Mouse (Mus musculus) liver, postnatal 0 days (tissue): ENCODE data around the gene Farsa. TPM values are rescaled to one million over a fixed set of nuclear protein-coding genes. Genes with fewer than 3 reads are reported as not detected.

Experiments
- ATAC-seq: fragments of 200-750 bp; cut with Nextera tagmentation; 2 replicates; pipeline ENCODE4 v1.8.0; 2017; ENCODE audit warnings: mild to moderate bottlenecking, moderate library complexity
- DNase-seq: peaks from one replicate; pipeline ENCODE4 v3.0.0-alpha.2; 2016
- H3K27ac ChIP-seq: fragments of 300-500 bp; sonication (generic); 2 replicates; pipeline ENCODE4 v1.5.1; 2014; ENCODE audit warnings: antibody characterized with exemption, moderate library complexity, mild to moderate bottlenecking, low read depth
- H3K27me3 ChIP-seq: fragments of 300-500 bp; sonication (generic); 2 replicates; pipeline ENCODE4 v1.6.1; 2014; ENCODE audit warnings: low read length, control low read depth, mixed read lengths; ENCODE audit not compliant: insufficient read depth
- H3K36me3 ChIP-seq: fragments of 300-500 bp; sonication (generic); replicated peaks from 2 replicates; pipeline ENCODE4 v1.6.1; 2014; ENCODE audit warnings: mild to moderate bottlenecking, control low read depth, low read length, moderate library complexity, mixed read lengths; ENCODE audit not compliant: insufficient read depth
- H3K4me1 ChIP-seq: fragments of 300-500 bp; sonication (generic); 2 replicates; pipeline ENCODE4 v1.6.1; 2014; ENCODE audit warnings: antibody characterized with exemption, mild to moderate bottlenecking, control low read depth; ENCODE audit not compliant: insufficient read depth
- H3K4me2 ChIP-seq: fragments of 300-500 bp; sonication (generic); 2 replicates; pipeline ENCODE4 v1.6.1; 2014; ENCODE audit warnings: low read depth, mild to moderate bottlenecking, low read length, moderate library complexity, mixed read lengths
- H3K4me3 ChIP-seq: fragments of 300-500 bp; sonication (generic); 2 replicates; pipeline ENCODE4 v1.5.1; 2014; ENCODE audit warnings: low read depth, low read length
- H3K9ac ChIP-seq: fragments of 300-500 bp; sonication (generic); replicated peaks from 2 replicates; pipeline ENCODE4 v1.6.1; 2014; ENCODE audit warnings: mild to moderate bottlenecking, moderate library complexity
- H3K9me3 ChIP-seq: fragments of 300-500 bp; sonication (generic); 2 replicates; pipeline ENCODE4 v1.6.1; 2016; ENCODE audit warnings: mild to moderate bottlenecking, control low read depth, low read length, mixed read lengths
- CTCF ChIP-seq: sonication (generic); IDR thresholded peaks from 2 replicates; pipeline ENCODE4 v1.5.1; 2016; ENCODE audit warnings: antibody characterized with exemption, low read depth
- EP300 ChIP-seq: IDR thresholded peaks from 2 replicates; pipeline ENCODE4 v1.6.1; 2016; ENCODE audit warnings: antibody characterized with exemption, low read depth, mild to moderate bottlenecking
- WGBS: fragments of 180-500 bp; shearing (Covaris S2); extraction: QIAGEN DNeasy Blood & Tissue Kit; methylation state at CpG from one replicate; pipeline ENCODE4 v1.1.7; 2014; ENCODE audit not compliant: insufficient replicate concordance; 5-methylcytosine and 5-hydroxymethylcytosine counted together
- polyA plus RNA-seq: library from polyadenylated mRNA; unstranded; fragments of >200 nt; fragmentation: Nextera tagmentation; extraction: Ambion mirVana; gene quantifications from 2 replicates; pipeline ENCODE4 v1.2.1, GENCODE M21; 2015

The Farsa gene
- polyA plus RNA-seq, 1 experiment from 2014 or later = 33.6 TPM

DNA sequence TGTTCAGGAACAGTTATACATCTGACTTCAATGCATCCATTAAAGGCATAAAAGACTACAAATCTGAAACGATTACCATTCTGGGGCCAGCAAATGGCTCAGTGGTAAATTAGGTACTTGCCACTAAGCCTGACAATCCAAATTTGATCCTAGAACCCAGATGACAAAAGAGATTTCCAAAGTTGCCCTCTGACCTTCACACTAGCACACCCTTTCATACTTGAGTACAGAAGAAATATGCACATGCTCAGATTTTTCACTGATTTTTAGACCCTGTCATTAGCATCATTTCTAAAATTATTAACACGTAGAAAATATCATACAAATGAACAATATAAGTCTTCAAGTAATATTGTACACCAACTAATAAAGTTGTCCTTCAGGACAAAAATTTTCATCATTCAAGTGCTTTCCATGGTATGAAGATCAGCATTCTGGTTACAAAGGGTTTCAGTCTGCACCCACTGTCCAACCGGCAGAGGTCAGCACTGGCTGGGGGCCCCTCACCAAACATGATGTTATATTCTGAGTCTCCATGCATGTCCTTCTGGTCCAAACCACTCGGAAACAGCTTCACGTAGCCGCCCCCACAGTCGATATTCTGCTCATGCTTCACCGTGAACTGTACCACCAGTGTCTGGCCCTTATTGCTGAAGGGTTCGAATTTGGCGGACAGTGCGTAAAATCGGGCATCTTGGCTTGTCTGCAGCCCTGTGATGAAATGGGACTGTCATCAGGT, 11.3 kb upstream of the Farsa start:
- H3K4me3 ChIP-seq = peak overlapping the region; percentile 71
- H3K4me1 ChIP-seq = peaks cover 32% of the 10 kb centered on the region
- peaks cover 43% of the 10 kb centered on the region for H3K36me3 ChIP-seq
- H3K9me3 ChIP-seq = no peaks in the 10 kb centered on the region
- DNase-seq = peak; percentile 63
- peak overlapping the region; percentile 85; the same call in 1 of the 2 replicates for H3K27ac ChIP-seq
- WGBS = 11% methylated on average over 12 of the region's 12 CpGs
- no peak for ATAC-seq
- TF ChIP-seq CTCF (peak; percentile 73), EP300 (no peak)
- H3K9ac ChIP-seq = peak overlapping the region; percentile 80
- H3K4me2 ChIP-seq = peak overlapping the region; percentile 88
- no peaks in the 10 kb centered on the region for H3K27me3 ChIP-seq

DNA sequence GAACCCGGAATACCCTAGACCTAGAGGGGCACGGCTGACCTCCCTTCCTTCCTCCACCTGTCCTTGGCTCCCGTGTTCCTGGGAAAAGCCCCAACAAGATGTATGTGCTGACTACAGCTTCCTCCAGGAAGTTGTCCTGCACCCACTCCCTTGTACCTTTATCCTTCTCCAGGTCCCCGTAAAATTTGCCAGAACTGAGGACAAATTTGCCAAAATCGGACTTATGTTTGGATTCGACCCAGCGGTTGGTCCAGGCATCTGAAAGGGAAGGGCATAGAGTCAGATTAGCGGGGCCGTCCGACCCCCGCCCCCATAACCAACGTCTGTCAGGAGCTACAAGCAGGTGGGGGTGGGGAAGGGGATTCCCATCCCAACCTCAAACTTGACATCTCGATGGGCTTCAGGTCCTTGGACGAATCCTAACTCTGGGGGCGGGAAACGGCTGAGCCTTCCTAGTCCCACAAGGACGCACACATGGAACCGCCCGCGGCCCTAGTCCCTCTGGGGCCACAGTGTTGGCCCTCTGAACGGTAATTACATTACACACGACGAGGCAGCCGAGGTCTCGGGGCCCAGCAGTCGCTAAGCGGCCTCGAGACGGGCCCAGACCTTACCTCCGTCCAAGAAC, 10.6 kb upstream of the Farsa start:
- Histone ChIP-seq H3K27ac (peak overlapping the region; percentile 85), H3K4me2 (peak overlapping the region; percentile 88), H3K27me3 (no peaks in the 10 kb centered on the region), H3K9ac (peak overlapping the region; percentile 80), H3K9me3 (no peaks in the 10 kb centered on the region), H3K36me3 (peaks cover 41% of the 10 kb centered on the region), H3K4me1 (peaks cover 31% of the 10 kb centered on the region), H3K4me3 (peak overlapping the region; percentile 71)
- ATAC-seq (peak; percentile 30), DNase-seq (no peak)
- TF ChIP-seq EP300 (no peak), CTCF (no peak)
- under 1% methylated on average over 30 of the region's 30 CpGs for whole genome bisulfite sequencing

DNA sequence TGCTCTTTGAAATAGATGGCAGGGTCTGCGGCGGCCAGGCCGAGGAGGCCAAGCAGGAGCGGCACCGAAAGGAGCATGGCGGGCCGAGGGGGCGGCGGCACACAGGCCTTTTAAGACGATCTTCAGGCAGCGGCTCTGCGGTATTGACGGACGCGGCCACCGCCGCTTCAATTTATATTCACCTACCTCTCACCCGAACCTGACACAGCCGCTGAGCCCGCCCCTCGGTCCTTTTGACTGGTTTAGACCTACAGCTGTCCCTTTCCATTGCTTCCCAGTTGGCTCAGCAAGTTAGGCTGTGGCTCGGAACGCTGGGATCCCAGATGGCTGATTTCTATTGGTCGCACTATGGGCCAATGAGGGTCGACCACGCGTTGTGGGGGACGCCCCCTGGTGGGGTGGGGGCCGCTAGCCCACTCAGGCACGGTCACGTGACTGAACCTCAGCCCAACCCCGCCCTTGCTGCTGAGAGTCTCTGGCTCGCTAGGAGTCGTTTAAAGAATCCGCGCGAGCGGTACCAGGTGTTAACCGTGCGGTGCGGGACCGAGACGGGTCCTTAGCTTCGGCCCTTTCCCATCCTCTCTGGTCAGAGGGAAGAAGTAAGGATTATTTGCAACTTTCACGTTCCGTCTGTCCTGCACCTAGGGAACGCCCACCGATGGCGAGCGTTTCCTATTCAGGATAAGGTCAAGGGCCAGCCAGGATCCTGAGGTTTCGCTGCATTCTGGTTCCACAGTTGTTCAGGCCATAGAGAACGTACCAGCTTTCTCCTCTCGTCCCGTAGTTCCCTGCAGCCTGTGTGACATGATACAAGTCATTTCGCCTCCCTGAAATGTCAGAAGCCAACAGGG, 9.8 kb upstream of the Farsa start, which contains the start of gene Calr:
Gene Calr, minus strand, starts transcription at position 213 of the 851 bp plus-strand sequence.
- Histone ChIP-seq H3K4me1 (peaks cover 28% of the 10 kb centered on the region), H3K4me2 (peak within 1 kb of the TSS; percentile 88), H3K27me3 (no peaks in the 10 kb centered on the region), H3K36me3 (peaks cover 35% of the 10 kb centered on the region), H3K9me3 (no peaks in the 10 kb centered on the region), H3K4me3 (peak within 1 kb of the TSS; percentile 71), H3K27ac (peak within 1 kb of the TSS; percentile 90), H3K9ac (peak within 1 kb of the TSS; percentile 80)
- peak; percentile 40; the same call in 1 of the 2 replicates for TF ChIP-seq EP300
- peak; percentile 58 for TF ChIP-seq CTCF
- peak; percentile 99 for ATAC-seq
- WGBS = under 1% methylated on average over 55 of the region's 55 CpGs
- DNase-seq = peak; percentile 99

DNA sequence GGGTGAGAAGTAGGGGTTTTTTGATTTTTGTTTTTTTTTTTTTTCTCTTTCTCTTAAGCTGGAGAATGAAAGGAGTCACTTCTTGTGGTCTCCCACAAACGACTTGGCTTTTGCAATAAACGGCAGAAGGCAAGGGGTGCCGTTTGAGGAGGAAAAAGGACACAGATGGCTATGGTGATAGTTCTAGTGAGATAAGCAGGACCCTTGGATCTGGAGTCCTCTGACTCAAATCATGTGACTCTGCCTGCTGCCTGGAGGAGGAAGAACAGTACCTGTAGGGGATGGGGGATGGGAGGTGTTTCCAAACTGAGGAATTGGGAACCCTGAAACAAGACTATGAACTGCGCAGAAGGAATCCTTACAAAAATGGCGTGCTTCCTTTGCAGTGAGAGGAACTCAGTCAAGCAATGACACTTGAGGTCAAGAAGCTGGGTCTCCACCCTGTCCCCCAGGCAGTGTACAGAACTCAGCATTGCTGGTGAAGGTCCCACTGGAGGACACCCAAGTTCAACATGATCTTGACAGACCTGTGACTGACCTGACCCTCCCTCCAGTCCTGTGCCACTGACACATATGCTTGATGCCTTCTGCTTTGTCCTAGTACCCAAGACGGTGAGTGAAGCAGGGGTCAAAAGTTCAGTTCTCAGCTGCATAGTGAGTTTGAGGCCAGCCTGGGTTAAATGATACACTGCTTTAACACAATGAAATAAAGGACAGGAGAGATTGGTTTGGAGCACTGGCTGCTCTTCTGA, 8.9 kb upstream of the Farsa start:
- Histone ChIP-seq H3K4me3 (peak overlapping the region; percentile 71), H3K36me3 (peaks cover 25% of the 10 kb centered on the region), H3K9ac (peak overlapping the region; percentile 62), H3K27me3 (no peaks in the 10 kb centered on the region), H3K4me2 (peak overlapping the region; percentile 88), H3K4me1 (peaks cover 28% of the 10 kb centered on the region), H3K9me3 (no peaks in the 10 kb centered on the region), H3K27ac (peak overlapping the region; percentile 90)
- no peak for TF ChIP-seq CTCF
- peak; percentile 66; the same call in 1 of the 2 replicates for TF ChIP-seq EP300
- no peak for ATAC-seq
- DNase-seq = no peak
- 15% methylated on average over 6 of the region's 6 CpGs for WGBS

DNA sequence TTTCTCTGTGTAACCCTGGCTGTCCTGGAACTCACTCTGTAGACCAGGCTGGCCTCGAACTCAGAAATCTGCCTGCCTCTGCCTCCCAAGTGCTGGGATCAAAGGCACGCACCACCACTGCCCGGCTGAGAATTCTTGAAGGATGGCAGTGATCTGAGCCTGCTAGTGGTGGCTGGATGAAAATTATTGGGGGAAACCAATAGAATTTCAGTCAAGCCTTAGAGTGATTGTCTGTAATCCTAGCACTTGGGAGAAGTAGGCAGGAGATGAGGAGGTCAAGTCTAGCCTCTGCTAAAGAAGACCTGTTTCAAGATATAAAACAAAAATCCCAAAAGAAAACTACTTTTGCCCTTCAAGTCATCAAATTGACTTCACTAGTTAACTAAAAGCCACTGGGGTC, 355 bp upstream of the Farsa start:
- Histone ChIP-seq H3K9me3 (no peaks in the 10 kb centered on the region), H3K4me2 (peak overlapping the region; percentile 87; the same call in 1 of the 2 replicates), H3K27ac (no peak overlapping the region), H3K4me1 (peaks cover 14% of the 10 kb centered on the region), H3K36me3 (peaks cover 21% of the 10 kb centered on the region), H3K9ac (no peak overlapping the region), H3K4me3 (peak overlapping the region; percentile 89; the same call in 1 of the 2 replicates), H3K27me3 (no peaks in the 10 kb centered on the region)
- WGBS = 90% methylated on average over 3 of the region's 3 CpGs
- no peak for ATAC-seq
- DNase-seq = no peak
- TF ChIP-seq EP300 (no peak), CTCF (no peak)
